Comparison of ENCODE assay signal across 12 mouse cellular contexts in genomic region chr9:31602707-31603106, GRCm38 (mm10).
"Had no signal": no experiment of that assay in that cellular context is flagged by ENCODE, and none has a peak within 500 bp of the region (broad histone marks: within the 10 kb centered on the region; RNA-seq: fewer than 3 reads in every experiment).

No protein-coding gene starts in this region.

- H3K27ac ChIP-seq: kidney, embryonic 15.5 days; limb, embryonic 12.5 days; liver, embryonic 14.5 days; midbrain, embryonic 12.5 days had no signal

- H3K9me3 ChIP-seq: kidney, embryonic 15.5 days; limb, embryonic 12.5 days; midbrain, embryonic 12.5 days had no signal

- H3K36me3 ChIP-seq: kidney, embryonic 15.5 days; limb, embryonic 12.5 days; midbrain, embryonic 12.5 days had no signal

- ATAC-seq: midbrain, embryonic 16.5 days had no signal

- H3K4me2 ChIP-seq: kidney, embryonic 15.5 days; limb, embryonic 12.5 days; midbrain, embryonic 12.5 days had no signal

- H3K4me3 ChIP-seq: kidney, embryonic 15.5 days; limb, embryonic 12.5 days; midbrain, embryonic 12.5 days had no signal

- H3K4me1 ChIP-seq: kidney, embryonic 15.5 days; limb, embryonic 12.5 days; midbrain, embryonic 12.5 days had no signal

- DNase-seq: kidney, postnatal 25 days; layer of hippocampus, adult 9-11 months; liver; lung, adult 18-20 months; right cerebral cortex, postnatal 14 days; thymus, adult 18-20 months; thymus, postnatal 14 days had no signal

- H3K9ac ChIP-seq: kidney, embryonic 15.5 days; limb, embryonic 12.5 days; liver, embryonic 14.5 days; midbrain, embryonic 12.5 days had no signal

- H3K27me3 ChIP-seq: kidney, embryonic 15.5 days; limb, embryonic 12.5 days; midbrain, embryonic 12.5 days had no signal
